Mouse (Mus musculus): ENCODE data around the gene Mrpl17. TPM values are rescaled to one million over a fixed set of nuclear protein-coding genes. Genes with fewer than 3 reads are reported as not detected.

The Mrpl17 gene
- total RNA-seq, 1 experiment from 2014 or later = 209 TPM

DNA sequence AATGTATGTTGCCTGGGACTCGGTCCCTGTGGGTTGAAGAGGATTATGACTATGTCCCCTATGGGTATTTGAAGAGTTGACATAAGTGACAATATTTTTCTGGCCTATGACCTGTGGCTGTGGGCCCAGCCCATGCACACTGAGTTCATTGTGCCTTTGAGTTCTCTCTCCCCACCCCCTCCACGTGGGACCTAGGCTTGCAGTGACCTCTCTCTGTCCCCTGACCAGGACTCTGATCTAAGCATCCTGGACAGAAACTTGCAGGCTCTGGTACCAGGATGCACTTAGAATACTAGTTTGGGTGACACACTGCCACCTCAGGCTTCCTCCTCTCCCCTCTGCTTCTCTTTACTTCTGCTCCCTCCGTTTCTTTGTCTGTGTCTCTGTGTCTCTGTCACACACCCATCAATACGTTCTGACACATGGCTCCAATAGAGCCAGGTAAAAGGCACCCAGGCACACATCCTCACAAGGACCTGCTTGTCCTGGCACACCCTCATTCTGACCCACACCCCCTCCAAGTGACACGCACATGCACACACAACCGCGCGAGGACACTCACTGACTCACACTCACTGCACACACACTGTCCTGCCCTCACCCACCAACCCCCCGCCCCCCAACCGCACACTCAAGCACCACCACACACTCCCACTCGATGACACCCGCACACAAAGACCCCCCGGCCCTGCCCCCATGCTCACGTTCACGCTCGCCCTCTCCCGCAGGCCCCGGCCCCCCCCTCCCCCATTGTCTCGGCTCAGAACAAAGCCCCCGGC lies 24.2 kb downstream of the Mrpl17 start:
- DNase-seq = no peak

DNA sequence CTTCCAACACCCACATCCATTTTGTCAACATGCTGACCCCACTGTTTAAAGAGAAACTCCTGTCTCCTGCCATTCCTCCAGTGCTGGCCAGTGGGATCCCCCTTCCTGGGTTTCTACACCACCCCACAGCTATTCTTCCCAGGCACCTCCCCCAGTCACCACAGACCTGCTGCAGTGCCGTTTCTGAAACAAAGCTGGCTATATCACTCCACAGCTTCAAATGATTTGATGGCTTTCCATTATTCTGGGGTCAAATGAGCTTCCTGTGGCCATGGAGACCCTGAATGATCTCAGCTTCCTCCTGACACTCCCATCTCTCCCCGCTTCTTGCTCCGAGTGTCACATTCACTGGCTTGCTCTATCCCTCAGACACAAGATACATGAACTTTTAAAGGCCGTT lies 26.3 kb downstream of the Mrpl17 start:
- DNase-seq = no peak

DNA sequence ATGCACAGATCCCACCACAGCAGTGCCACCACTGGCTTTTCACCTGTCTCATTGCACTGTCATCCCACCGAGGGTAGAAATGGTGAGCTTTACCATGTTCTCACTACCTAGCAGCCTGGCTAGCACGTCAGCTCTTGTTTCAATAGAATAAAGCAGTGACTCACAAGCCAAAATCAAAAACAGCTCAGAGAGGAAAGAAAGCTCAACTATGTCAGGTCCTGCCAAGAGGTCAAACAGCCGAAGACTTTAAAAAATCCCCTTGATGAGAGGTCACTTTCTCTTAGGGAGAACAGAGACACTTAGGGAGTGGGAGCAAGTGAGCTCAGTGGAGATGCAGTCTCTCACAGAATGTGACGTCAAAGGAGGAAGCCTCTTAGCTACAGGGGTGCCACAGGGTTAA lies 27.0 kb downstream of the Mrpl17 start:
- no peak for DNase-seq

DNA sequence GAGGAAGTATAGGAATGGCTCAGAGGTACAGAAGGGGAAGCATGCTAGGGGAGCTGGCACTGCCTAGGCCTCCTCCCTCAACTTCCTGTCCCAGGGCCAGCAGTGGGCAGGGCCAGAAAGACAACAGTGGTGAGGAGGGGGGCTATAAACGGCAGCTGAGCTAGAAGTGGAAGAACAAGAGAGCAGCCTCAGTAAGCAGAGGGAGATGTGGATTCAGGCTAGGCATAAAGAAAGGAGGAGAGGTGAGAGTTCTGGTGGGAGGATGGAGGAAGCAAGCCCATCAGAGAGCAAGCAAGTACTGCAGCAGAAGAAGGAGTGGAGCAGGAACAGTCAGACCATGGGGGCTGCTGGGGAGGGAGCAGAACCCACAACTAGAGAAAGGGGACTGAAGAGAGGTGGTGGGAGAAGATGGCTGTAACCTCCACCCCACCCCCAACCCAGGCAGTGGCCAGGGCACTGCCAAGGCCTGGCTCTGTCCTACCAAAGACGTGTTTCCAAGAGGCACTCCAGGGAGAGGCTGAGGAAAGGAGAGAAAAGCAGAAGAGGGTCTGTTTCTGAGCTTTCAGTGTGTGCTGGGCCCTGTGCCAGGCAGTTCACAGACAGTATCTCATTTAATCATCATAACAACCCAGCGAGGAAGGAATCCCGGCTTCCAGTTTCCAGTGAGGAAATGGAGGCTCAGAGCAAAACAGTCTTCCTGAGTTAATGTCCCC lies 32.2 kb downstream of the Mrpl17 start:
- DNase-seq = peak; percentile 47

DNA sequence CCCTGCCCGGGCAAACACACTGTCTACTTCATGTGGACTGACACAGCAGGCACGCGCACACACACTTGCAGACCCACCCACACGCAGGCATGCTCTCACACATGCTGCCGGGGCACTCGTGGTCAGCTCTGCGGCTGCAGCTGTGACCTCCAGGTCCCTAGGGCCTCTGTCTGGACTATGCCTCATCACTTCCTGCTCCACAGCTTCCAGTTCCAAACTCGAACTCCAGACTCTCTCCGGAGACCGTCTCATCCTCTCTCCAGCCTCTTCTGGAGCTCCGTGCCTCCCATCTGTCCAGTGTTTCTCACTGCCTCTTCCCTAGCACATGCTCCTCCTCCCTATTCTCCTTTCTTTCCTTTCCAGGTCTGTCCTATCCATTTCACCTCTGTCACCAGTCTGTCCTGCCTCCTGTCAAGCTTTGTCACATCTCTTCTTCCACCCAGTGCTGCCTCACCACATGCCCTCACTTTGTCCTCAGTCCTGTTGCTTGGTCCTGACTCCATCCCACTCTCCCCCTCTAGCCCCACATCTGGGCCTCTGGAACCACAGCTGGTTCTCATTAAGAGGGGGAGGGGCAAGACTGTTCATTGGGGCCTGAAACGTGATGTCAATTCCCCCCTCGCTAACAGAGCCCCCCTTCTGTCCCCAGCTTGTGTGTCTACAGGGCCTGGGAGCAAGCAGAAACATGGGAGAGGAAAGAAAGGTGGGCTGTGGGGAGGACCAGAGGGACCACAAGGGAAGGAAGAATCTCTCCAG lies 32.9 kb downstream of the Mrpl17 start:
- DNase-seq = peak; percentile 44

DNA sequence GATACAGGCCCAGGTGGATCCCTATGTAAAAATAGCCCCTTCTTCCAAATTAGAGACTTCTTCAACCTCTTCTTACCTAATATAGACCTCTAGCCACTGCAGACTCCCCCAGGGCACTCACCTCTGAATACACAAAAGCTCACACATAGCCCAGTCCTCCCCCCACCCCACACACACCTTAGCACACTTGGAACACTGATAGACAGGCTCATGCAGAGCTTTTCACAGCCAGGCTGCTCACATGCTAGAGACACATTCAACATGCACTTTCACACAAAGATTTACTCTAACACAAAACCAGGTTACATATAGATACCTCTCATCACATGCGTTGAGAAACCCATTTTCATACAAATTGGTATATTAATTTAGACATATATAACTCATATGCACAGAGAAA lies 33.6 kb downstream of the Mrpl17 start:
- DNase-seq = no peak

DNA sequence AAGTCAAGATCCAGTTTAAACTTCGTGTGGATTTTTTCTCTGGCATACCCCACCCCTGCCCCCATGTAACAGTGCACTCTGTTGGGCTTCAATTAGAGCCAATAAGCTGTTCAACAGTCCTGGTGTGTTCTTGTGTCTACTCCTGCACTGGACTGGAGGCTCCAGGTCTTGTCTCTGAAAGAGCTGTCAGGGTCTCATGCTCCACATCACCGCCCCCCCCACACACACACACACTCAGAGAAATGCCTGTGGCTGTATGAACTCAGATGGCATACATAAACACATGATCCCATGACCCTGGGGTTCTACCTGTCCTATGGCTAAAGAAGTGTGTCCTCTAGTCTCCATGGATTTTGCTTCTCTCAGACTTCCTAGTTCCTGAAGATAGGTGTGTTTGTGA lies 34.9 kb downstream of the Mrpl17 start:
- DNase-seq = no peak

DNA sequence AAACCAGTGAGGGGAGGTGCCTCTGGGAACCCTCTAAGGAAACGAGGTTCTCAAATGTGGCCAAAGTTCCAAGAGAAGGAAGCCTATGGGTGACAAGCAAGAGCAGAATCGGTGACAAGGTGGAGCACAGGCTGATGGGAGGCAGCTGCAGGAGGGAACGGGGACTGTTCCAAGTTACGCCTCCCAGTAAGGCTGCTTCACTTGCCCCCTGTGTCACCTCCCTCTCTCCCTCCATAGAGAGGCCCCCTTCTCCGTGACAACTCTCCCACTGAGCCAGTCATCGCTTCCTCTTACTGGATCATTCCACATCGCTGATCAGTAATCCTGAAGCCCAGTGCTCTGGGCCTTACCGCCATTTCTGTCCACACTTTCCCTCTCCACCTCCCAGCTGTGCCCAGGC lies 36.2 kb downstream of the Mrpl17 start:
- no peak for DNase-seq

DNA sequence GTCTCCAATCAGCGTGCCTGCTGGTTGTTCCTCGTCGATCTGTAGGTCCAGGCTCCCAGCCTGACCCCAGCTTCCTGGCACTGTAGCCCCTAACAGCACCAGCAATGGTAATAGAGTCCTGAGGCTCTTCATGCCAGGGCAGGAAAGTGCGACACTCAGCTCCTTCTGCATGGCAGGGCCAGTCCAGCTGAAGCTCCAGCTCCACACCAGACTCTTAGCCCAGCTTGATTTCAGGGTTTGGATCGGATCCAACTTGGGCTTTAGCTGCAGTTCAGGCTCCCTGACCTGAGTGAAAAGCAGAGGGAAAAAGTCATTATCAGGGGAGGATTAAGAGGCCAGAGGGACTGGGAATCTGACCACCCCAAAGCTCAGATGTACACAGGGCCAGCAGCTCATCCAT lies 37.9 kb downstream of the Mrpl17 start:
- DNase-seq = no peak

DNA sequence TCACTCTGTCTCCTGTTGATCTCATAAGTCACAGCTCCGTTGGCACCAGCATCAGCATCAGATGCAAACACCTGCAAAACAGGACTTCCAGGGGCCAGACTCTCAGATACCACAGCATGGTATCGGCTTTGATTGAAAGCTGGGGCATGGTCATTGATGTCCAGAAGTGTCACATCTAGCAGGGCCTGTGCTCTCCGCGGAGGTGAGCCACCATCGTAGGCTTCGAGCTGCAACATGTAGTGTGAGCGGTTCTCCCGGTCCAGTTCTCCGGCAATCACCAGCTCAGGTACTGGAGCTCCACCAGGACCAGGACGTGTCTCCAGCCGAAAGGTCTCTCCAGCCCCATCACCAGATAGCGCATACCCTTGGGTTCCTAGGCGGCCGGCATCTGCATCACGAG lies 38.6 kb downstream of the Mrpl17 start:
- no peak for DNase-seq

DNA sequence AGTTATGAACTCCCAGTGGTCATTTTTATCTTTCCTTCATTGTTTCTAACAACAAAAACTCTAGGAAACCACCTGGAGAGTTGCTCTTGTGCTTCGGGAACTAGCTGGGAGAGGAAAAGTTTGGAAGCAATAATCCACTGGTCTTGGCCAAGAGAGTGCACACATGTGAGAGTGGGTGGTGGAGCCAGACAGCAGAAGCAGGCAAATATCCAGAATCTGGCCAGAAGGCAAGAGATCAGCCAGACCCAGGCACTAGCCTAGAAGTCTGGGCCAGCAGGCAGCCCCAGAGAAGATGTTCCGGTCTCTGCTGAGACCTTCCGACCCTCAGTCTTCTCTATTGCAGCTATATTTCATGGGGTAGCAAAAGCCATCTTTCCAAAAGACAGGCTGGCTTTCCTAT lies 40.9 kb downstream of the Mrpl17 start:
- peak; percentile 34 for DNase-seq

DNA sequence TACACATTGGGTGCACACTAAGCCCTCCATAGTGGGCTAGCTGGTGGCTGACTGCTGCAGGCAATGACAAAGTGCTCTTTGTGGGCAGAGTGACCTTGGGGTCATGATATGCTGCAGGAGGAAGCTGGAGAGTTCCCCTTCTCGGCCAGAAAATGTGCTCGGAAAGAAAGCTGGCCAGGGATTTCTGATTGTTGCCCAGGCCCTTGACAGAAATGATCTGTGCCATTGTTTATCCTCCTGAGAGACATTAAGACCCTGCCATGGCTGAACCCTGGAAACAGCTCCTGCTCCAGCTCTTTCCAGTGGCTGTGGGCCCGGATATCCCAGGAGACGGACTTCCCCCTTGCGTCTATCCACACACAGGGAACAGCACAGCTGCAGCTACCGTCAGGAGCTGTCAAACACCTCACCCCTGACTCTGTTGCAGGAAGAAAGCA lies 43.2 kb downstream of the Mrpl17 start:
- peak; percentile 50 for DNase-seq

DNA sequence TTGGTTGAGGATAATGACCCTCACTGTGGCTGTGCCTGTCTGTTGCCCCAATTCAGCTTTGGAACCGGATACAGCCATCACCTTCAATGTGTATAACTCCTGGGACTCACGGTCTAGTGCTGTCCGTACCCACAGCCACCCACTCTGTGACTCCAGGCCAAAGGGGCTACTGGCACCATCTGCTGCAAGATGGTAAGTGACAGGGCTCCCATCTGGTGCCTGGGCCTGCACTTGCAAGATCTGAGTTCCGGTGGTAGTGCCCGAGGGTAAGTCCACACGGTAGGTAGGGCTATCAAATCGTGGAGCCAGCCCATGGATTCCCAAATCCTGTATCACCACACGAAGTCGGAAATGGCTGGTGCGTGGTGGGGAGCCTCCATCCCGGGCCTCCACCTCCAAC lies 46.6 kb downstream of the Mrpl17 start:
- no peak for DNase-seq

DNA sequence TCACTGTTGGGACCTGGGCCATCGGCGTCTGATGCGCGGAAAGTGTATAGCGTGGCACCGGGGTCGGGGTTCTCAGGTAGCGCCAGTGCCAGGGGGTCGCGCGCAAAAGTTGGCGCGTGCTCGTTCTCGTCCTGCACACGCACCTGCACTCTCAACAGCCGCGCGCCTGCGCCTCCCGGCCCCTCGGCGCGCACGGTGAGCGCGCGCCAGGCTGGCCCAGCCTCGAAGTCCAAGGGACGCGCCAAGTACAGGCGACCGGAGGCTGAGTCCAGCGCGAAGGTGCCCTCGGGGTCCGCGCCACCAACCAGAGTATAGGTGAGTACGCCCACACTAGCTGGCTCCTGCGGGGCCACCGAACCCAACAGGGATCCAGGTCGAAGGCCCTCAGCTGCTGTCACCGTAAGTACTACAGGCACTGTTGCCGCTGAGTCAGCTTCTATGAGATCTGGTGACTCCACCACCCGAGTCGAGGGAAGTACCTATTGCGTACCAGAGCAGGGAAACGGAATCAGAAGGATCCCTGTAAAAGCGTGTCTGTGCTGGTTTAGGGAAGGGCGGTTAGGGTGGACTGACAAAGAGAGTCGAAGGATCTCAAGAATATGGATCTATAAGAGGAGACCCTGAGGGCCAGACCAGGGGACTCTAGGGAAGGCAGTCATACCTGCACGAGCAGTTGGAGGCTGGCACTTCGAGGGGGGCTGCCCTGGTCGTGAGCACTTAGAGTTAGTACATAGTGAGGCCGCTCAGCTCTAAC lies 48.2 kb downstream of the Mrpl17 start:
- no peak for DNase-seq

DNA sequence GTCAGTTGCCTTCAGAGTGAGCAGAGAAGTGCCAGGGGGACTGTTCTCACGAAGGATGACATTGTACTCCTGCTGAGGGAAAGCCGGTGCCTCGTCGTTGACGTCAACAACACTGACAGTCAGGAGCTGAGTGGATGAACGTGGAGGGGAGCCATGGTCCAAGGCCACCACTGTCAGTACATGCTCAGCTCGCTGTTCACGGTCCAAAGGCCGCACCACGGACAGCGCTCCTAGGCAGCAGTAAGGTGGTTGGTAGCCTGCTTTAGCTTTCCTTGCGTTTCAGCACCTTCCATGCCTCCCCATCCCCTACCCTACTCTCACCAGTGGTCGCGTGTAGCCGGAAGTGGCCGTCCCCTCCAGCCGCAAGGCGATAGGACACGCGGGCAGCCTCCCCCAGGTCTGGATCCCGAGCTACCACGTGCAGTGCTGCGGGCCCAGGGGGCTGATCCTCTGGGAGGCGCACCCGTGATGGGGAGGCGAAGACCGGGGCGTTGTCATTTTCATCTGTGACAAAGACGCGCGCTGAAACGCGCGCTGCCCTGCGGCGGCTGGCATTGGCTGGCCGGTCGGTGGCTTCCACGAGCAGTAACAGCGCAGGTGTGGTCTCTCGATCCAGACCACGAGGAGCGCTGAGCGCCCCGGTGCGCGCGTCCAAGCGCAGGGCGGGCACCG lies 49.0 kb downstream of the Mrpl17 start:
- peak; percentile 53 for DNase-seq

DNA sequence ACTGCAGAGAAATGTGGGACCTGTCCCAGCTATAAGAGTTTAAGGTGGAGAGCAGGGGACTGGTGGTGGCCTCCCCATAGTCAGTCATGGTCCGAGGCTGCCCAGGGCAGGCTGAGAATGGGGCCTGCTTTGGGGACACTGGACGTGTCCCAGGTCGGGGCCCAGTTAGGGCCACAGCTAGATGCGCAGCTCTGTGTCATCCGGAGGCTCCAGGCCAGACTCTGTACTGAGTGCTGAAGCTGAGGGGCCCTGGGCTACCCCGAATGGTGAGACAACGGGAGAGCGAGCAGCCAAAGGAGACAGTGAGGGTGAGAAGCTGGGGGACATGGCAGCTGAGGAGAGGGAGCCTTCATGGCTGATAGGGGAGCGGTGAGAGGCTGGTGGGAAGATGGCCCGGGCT lies 57.6 kb downstream of the Mrpl17 start:
- no peak for DNase-seq

Other genes with a start within 250 kb of the Mrpl17 start
- gene Apbb1, start 229.4 kb downstream of the Mrpl17 start, total RNA-seq (2021) = 14.1 and 19.4 TPM in 2 replicates
- gene Hpx, start 211.0 kb downstream of the Mrpl17 start, total RNA-seq (2021) = 31.2 and 508 TPM in 2 replicates
- 32.5 and 47.2 TPM in 2 replicates for gene Trim3, start 177.5 kb downstream of the Mrpl17 start, total RNA-seq (2021)
- gene Timm10b, start 171.0 kb downstream of the Mrpl17 start, total RNA-seq (2021) = 130 and 136 TPM in 2 replicates
- 58.4 and 68.2 TPM in 2 replicates for gene Arfip2, start 170.7 kb downstream of the Mrpl17 start, total RNA-seq (2021)
- 7.3 and 11.9 TPM in 2 replicates for gene Gm45799, start 170.5 kb downstream of the Mrpl17 start, total RNA-seq (2021)
- 2.0 and 2.8 TPM in 2 replicates for gene Dnhd1, start 160.3 kb downstream of the Mrpl17 start, total RNA-seq (2021)
- gene Ilk, start 74.5 kb downstream of the Mrpl17 start, total RNA-seq (2021) = 133 and 145 TPM in 2 replicates
- 16.2 and 19.3 TPM in 2 replicates for gene Rrp8, start 73.7 kb downstream of the Mrpl17 start, total RNA-seq (2021)
- gene Taf10, start 66.7 kb downstream of the Mrpl17 start, total RNA-seq (2021) = 161 and 179 TPM in 2 replicates
- gene Tpp1, start 58.9 kb downstream of the Mrpl17 start, total RNA-seq (2021) = 74.8 and 75.4 TPM in 2 replicates
- 11.7 and 14.6 TPM in 2 replicates for gene Dchs1, start 23.4 kb downstream of the Mrpl17 start, total RNA-seq (2021)
- gene Gm4070, start 142.9 kb upstream of the Mrpl17 start, total RNA-seq (2021) = 6.0 and 6.3 TPM in 2 replicates